Mouse (Mus musculus): Measurements from ENCODE around the gene Ttll12. TPM values are rescaled to one million over a fixed set of nuclear protein-coding genes. Genes with fewer than 3 reads are reported as not detected.

Gene Ttll12
- polyA plus RNA-seq, 1 experiment from 2014 or later: 43.1 TPM

DNA sequence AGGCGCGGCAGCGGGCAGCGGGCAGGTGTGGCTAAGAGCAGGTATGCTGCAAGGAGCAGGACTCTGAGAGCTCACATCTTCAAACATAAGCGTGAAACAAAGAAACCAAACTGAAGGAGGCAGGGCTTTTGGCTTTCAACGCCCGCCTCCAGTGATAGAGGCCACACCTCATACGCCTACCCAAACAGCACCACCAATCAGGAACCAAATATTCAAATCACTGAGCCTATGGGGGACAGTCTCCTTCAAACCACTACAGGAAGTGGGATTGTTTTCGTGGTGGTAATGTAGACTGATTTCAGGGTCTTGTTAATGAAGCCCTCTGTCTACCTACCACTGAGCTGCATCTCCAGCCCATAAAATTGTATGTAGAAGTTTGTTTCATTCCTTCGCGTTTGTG lies 25.3 kb downstream of the Ttll12 start:
- ATAC-seq (ENCODE audit: low FRiP score) (no peak), DNase-seq (ENCODE audit: low spot score) (no peak)
- Histone ChIP-seq H3K36me3 (replicated peaks; ENCODE audit: control insufficient read depth, insufficient read depth) (peaks cover 8% of the 10 kb centered on the region; the same call in 1 of the 2 replicates), H3K4me3 (replicated peaks; ENCODE audit: low read length) (no peak overlapping the region), H3K4me2 (replicated peaks) (no peak overlapping the region), H3K4me1 (replicated peaks; ENCODE audit: control insufficient read depth, insufficient read depth, low read length) (no peaks in the 10 kb centered on the region), H3K27me3 (ENCODE audit: control insufficient read depth, insufficient read depth, low read length) (no peaks in the 10 kb centered on the region), H3K27ac (no peak overlapping the region), H3K9me3 (ENCODE audit: control insufficient read depth, low read length) (no peaks in the 10 kb centered on the region), H3K9ac (no peak overlapping the region)
- 56% methylated on average over 11 of the region's 11 CpGs for WGBS

DNA sequence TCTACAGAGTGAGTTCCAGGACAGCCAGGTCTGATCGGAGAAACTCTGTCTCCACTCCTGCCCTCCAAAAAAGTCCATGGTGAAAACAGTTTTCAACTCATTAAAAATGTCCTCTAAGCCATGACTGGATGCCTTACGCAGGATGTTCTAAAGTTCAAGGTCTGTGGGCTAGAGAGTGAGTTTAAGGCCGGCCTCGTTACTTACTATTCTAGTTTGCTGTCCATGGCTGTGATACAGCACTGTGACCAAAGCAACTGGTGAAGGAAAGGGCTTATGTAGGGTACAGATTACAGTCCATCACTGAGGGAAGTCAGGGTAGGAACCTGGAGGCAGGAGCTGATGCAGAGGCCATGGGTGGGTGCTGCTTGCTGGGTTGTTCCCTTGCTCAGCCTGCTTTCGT lies 26.4 kb downstream of the Ttll12 start:
- no peak for DNase-seq (ENCODE audit: low spot score)

DNA sequence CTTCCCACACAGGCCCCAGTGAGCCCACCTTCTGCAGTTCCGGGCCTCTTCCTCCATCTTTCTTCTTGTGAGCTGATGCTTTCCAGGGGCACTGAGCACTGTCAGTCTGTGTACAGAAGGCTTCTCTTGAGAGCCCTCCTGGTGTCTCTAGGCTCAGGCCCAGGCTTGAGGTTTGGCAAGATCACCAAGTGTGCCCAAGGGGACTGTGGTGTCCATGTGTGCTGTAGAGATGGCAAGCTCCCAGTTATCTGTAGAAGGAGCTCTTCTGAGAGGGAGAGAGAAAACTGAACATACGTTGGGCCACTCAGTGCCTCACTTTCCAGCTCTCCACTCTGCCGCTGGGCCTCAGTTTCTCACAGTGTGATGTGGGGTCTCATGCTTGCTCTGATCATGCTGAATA lies 27.2 kb downstream of the Ttll12 start:
- H3K36me3 ChIP-seq (replicated peaks; ENCODE audit: control insufficient read depth, insufficient read depth): no peaks in the 10 kb centered on the region
- H3K4me2 ChIP-seq (replicated peaks): no peak overlapping the region
- no peak overlapping the region for H3K4me3 ChIP-seq (replicated peaks; ENCODE audit: low read length)
- H3K4me1 ChIP-seq (replicated peaks; ENCODE audit: control insufficient read depth, insufficient read depth, low read length): peaks cover 18% of the 10 kb centered on the region
- H3K27ac ChIP-seq: no peak overlapping the region
- no peak for ATAC-seq (ENCODE audit: low FRiP score)
- peaks cover 11% of the 10 kb centered on the region for H3K27me3 ChIP-seq (ENCODE audit: control insufficient read depth, insufficient read depth, low read length)
- DNase-seq (ENCODE audit: low spot score): no peak
- no peaks in the 10 kb centered on the region for H3K9me3 ChIP-seq (ENCODE audit: control insufficient read depth, low read length)
- H3K9ac ChIP-seq: no peak overlapping the region
- whole genome bisulfite sequencing: 89% methylated on average over 3 of the region's 3 CpGs

More for the DNA sequence above, 26.4 kb downstream of the Ttll12 start:
- Histone ChIP-seq H3K27ac (no peak overlapping the region), H3K4me1 (replicated peaks; ENCODE audit: control insufficient read depth, insufficient read depth, low read length) (peaks cover 10% of the 10 kb centered on the region), H3K27me3 (ENCODE audit: control insufficient read depth, insufficient read depth, low read length) (peaks cover 9% of the 10 kb centered on the region), H3K4me3 (replicated peaks; ENCODE audit: low read length) (no peak overlapping the region), H3K36me3 (replicated peaks; ENCODE audit: control insufficient read depth, insufficient read depth) (no peaks in the 10 kb centered on the region), H3K9me3 (ENCODE audit: control insufficient read depth, low read length) (no peaks in the 10 kb centered on the region), H3K4me2 (replicated peaks) (no peak overlapping the region), H3K9ac (no peak overlapping the region)
- WGBS: 93% methylated on average over 5 of the region's 5 CpGs
- ATAC-seq (ENCODE audit: low FRiP score): no peak

DNA sequence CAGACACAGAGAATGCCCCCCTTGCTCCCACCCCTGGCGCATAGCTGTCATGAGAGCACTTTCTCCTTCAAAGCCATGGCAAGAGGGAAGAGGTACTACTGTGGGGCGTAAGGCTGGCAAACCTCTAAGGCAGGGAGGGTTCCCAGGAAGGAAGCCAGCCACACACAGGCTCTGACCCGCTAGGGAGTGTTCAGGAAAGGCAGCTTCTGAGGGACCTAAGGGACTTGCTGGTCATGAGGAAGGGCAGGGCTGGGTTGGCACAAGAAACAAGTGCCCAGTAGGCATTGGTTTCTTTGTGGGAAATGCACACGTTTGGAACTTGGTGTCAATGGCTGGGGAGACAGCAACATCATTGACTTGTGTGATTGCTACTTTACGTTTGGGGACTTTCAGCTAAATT lies 29.0 kb downstream of the Ttll12 start:
- Histone ChIP-seq H3K4me1 (replicated peaks; ENCODE audit: control insufficient read depth, insufficient read depth, low read length) (peaks cover 20% of the 10 kb centered on the region), H3K36me3 (replicated peaks; ENCODE audit: control insufficient read depth, insufficient read depth) (no peaks in the 10 kb centered on the region), H3K9me3 (ENCODE audit: control insufficient read depth, low read length) (no peaks in the 10 kb centered on the region), H3K27me3 (ENCODE audit: control insufficient read depth, insufficient read depth, low read length) (peaks cover 20% of the 10 kb centered on the region), H3K9ac (no peak overlapping the region), H3K4me2 (replicated peaks) (no peak overlapping the region), H3K4me3 (replicated peaks; ENCODE audit: low read length) (no peak overlapping the region), H3K27ac (no peak overlapping the region)
- no peak for DNase-seq (ENCODE audit: low spot score)
- no peak for ATAC-seq (ENCODE audit: low FRiP score)
- WGBS: 71% methylated on average over 5 of the region's 5 CpGs

DNA sequence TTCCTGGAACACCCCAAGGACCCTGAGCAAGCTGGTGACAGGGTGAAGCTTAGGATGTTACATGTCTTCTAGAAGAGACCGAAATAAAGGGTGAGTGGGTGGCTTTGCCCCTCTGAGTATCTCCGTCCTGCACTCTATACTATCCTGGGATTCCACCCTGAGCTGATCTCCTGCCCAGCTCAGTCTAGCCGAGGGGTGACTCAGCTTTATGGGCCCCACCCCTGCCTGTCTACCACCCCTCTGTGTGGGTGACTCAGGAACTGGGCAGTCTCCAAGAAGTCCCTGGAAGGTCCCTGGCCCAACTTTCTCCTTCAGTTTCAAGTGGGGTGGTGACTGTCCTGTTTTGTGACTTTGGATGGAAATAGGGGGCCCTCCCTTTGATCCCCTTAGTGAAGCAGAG lies 29.5 kb downstream of the Ttll12 start:
- no peak overlapping the region for H3K4me2 ChIP-seq (replicated peaks)
- no peak overlapping the region for H3K27ac ChIP-seq
- DNase-seq (ENCODE audit: low spot score) (no peak), ATAC-seq (ENCODE audit: low FRiP score) (no peak)
- peaks cover 20% of the 10 kb centered on the region for H3K27me3 ChIP-seq (ENCODE audit: control insufficient read depth, insufficient read depth, low read length)
- peaks cover 20% of the 10 kb centered on the region for H3K4me1 ChIP-seq (replicated peaks; ENCODE audit: control insufficient read depth, insufficient read depth, low read length)
- no peaks in the 10 kb centered on the region for H3K36me3 ChIP-seq (replicated peaks; ENCODE audit: control insufficient read depth, insufficient read depth)
- H3K4me3 ChIP-seq (replicated peaks; ENCODE audit: low read length): no peak overlapping the region
- 89% methylated on average over 3 of the region's 3 CpGs for WGBS
- no peak overlapping the region for H3K9ac ChIP-seq
- H3K9me3 ChIP-seq (ENCODE audit: control insufficient read depth, low read length): no peaks in the 10 kb centered on the region

DNA sequence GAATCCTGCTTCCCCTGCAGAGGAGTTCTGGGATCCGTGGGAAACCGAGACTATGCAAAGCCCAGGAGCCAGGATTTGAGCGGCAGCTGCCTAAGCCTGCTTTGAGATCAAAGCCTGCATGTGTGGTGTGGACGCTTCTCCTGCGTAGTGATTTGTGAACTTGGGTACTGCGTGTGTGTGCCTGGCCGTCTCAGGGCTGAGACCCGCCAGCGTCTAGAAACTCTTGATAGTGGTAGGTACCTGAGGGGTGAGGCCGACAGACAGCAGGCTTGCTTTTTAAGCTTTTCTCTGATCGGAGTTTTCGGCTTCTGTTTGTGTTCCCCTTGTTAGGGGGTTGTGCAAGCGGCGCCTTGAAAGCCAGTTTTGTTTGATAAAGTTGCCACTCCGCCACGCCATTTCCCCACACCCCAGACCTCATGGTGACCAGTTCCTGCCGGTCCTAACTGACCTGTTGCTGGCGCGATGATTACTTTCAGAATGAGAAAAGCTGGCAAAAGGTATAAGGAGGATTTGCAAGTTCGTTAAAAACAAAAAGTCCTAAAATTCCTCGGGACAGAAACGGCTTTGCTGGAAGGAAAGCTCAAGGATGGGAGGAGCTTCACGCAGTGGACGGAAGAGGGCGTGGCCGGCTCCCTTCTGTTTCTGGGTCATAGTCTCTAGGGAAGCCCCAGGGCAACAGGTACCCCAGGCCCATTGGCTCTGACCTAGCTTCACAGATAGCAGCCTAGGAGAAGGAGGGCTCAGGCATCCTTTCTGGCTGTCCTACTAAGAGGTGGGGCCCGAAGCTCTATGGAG lies 30.9 kb downstream of the Ttll12 start:
- Histone ChIP-seq H3K4me3 (replicated peaks; ENCODE audit: low read length) (peak overlapping the region; percentile 29), H3K4me2 (replicated peaks) (peak overlapping the region; percentile 65), H3K9me3 (ENCODE audit: control insufficient read depth, low read length) (no peaks in the 10 kb centered on the region), H3K4me1 (replicated peaks; ENCODE audit: control insufficient read depth, insufficient read depth, low read length) (peaks cover 20% of the 10 kb centered on the region), H3K27ac (no peak overlapping the region), H3K36me3 (replicated peaks; ENCODE audit: control insufficient read depth, insufficient read depth) (no peaks in the 10 kb centered on the region), H3K27me3 (ENCODE audit: control insufficient read depth, insufficient read depth, low read length) (peaks cover 20% of the 10 kb centered on the region), H3K9ac (peak overlapping the region; percentile 53)
- DNase-seq (ENCODE audit: low spot score): no peak
- WGBS: 3% methylated on average over 27 of the region's 27 CpGs
- no peak for ATAC-seq (ENCODE audit: low FRiP score)

DNA sequence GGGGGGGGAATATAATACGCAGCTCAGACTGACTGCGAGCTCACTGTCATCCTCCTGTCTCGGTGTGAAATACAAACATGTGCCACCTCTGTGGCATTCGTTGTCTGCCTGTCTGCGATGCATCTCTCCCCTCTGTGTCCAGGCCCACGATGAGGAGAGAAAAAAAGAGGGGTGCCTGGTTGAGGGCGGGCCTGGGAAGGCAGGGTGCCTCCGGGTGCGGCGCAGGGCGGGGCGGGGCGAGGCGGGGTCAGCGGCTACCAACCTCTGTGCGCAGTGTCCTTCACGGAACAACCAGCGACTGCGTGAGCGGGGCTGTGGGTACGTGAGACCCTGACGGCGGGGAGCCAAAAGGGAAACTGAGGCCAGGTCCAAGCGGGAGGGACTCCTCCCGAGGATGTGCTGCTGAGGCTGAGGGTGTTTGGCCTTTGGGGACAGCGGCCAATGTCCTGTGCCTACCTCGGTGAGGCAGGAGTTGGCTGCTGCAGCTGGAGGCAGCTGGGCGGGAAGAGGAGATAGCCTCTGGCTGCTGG lies 31.6 kb downstream of the Ttll12 start, which contains the start of the genes Tspo and Mcat:
Gene Tspo (plus strand): TSS at position 266 of the 530 bp plus-strand sequence.
Gene Mcat (minus strand): TSS at position 461 of the 530 bp plus-strand sequence.
- Histone ChIP-seq H3K36me3 (replicated peaks; ENCODE audit: control insufficient read depth, insufficient read depth) (no peaks in the 10 kb centered on the region), H3K4me3 (replicated peaks; ENCODE audit: low read length) (peak within 1 kb of the TSS; percentile 29), H3K9me3 (ENCODE audit: control insufficient read depth, low read length) (no peaks in the 10 kb centered on the region), H3K9ac (peak within 1 kb of the TSS; percentile 53), H3K27ac (no peak within 1 kb of the TSS), H3K4me2 (replicated peaks) (peak within 1 kb of the TSS; percentile 65), H3K4me1 (replicated peaks; ENCODE audit: control insufficient read depth, insufficient read depth, low read length) (peaks cover 20% of the 10 kb centered on the region), H3K27me3 (ENCODE audit: control insufficient read depth, insufficient read depth, low read length) (peaks cover 20% of the 10 kb centered on the region)
- under 1% methylated on average over 28 of the region's 28 CpGs for WGBS
- no peak for ATAC-seq (ENCODE audit: low FRiP score)
- DNase-seq (ENCODE audit: low spot score): no peak

DNA sequence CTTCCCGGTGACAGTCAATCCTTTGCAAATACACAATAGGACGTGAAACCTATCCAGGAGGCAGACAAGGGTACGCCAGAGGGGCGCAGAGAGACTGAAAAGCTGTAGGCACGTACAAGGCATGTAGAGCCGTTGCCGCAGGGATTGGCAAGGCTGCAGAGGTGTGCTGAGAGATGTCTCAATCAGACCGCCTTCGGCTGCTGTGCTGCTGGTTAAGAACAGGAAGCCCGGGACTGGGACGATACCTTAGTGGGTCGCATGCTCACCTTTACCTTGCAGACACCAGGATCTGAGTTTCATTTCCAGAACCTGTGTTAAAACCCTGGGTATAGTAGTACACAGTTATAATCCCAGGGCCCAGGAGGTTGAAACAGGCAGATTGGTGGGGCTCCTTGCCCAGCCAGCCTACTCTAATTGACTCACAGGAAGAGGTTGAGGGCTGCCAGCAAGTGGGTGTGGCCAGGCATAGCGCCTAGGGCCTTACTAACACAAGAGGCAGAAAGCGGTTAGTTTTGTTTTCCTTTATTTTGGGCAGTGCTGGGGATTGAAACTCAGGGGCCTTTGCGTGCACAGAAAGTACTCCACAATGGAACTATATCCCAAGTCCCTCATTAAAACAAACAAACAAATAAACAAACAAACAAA lies 32.2 kb downstream of the Ttll12 start:
- WGBS: 37% methylated on average over 15 of the region's 15 CpGs
- Histone ChIP-seq H3K4me3 (replicated peaks; ENCODE audit: low read length) (peak overlapping the region; percentile 29; the same call in 1 of the 2 replicates), H3K27ac (no peak overlapping the region), H3K9ac (no peak overlapping the region), H3K27me3 (ENCODE audit: control insufficient read depth, insufficient read depth, low read length) (peaks cover 20% of the 10 kb centered on the region), H3K9me3 (ENCODE audit: control insufficient read depth, low read length) (no peaks in the 10 kb centered on the region), H3K36me3 (replicated peaks; ENCODE audit: control insufficient read depth, insufficient read depth) (no peaks in the 10 kb centered on the region), H3K4me2 (replicated peaks) (peak overlapping the region; percentile 65; the same call in 1 of the 2 replicates), H3K4me1 (replicated peaks; ENCODE audit: control insufficient read depth, insufficient read depth, low read length) (peaks cover 20% of the 10 kb centered on the region)
- ATAC-seq (ENCODE audit: low FRiP score) (no peak), DNase-seq (ENCODE audit: low spot score) (no peak)

DNA sequence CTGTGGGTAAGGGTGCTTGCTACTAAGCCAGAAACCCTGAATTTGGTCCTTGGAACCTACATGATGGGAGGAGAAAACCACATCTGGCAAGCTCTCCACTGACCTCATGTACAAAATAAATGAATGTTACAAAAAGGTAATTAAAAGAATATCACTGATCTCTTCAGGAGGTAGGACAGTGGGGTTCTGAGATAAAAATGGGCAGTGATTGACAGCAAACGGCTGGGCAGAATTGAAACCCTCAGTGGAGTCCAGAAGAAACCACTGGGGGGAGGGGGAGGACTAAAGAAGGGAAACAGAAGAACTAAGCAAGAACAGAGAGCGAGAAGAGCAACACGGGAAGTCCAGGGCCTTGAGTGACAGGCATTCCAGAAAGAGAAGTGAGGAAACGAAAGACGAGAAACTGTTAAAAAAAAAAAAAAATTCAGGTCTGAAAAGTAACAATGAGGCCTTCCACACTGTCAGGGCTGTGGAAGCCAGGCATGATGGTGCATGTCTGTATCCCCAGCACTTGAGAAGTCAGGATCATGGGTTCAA lies 33.9 kb downstream of the Ttll12 start:
- H3K4me2 ChIP-seq (replicated peaks): no peak overlapping the region
- WGBS: 60% methylated on average over 5 of the region's 5 CpGs
- ATAC-seq (ENCODE audit: low FRiP score): no peak

More for the DNA sequence above, 33.9 kb downstream of the Ttll12 start:
- Histone ChIP-seq H3K36me3 (replicated peaks; ENCODE audit: control insufficient read depth, insufficient read depth) (no peaks in the 10 kb centered on the region), H3K4me3 (replicated peaks; ENCODE audit: low read length) (no peak overlapping the region), H3K27me3 (ENCODE audit: control insufficient read depth, insufficient read depth, low read length) (peaks cover 20% of the 10 kb centered on the region), H3K27ac (no peak overlapping the region), H3K9ac (no peak overlapping the region), H3K4me1 (replicated peaks; ENCODE audit: control insufficient read depth, insufficient read depth, low read length) (peaks cover 21% of the 10 kb centered on the region), H3K9me3 (ENCODE audit: control insufficient read depth, low read length) (no peaks in the 10 kb centered on the region)
- DNase-seq (ENCODE audit: low spot score): no peak
